Mouse (Mus musculus) neural tube, embryonic 12.5 days (tissue): Measurements from ENCODE around the gene Ak2. TPM values are rescaled to one million over a fixed set of nuclear protein-coding genes. Genes with fewer than 3 reads are reported as not detected.

Experiments
- ATAC-seq: fragments of 200-750 bp; cut with Nextera tagmentation; 2 replicates; pipeline ENCODE4 v1.8.0; 2017; ENCODE audit warnings: low read depth, mild to moderate bottlenecking, moderate TSS enrichment, moderate library complexity; ENCODE audit not compliant: low FRiP score
- H3K27ac ChIP-seq: fragments of 300-500 bp; sonication (generic); 2 replicates; pipeline ENCODE4 v1.5.1; 2016
- H3K27me3 ChIP-seq: fragments of 300-500 bp; sonication (generic); replicated peaks from 2 replicates; pipeline ENCODE4 v1.6.1; 2016; ENCODE audit warnings: mild to moderate bottlenecking
- H3K36me3 ChIP-seq: fragments of 300-500 bp; sonication (generic); 2 replicates; pipeline ENCODE4 v1.6.1; 2016; ENCODE audit warnings: mild to moderate bottlenecking
- H3K4me1 ChIP-seq: fragments of 300-500 bp; sonication (generic); 2 replicates; pipeline ENCODE4 v1.6.1; 2016
- H3K4me2 ChIP-seq: fragments of 300-500 bp; sonication (generic); replicated peaks from 2 replicates; pipeline ENCODE4 v1.6.1; 2016; ENCODE audit warnings: mild to moderate bottlenecking
- H3K4me3 ChIP-seq: fragments of 300-500 bp; sonication (generic); 2 replicates; pipeline ENCODE4 v1.5.1; 2016
- H3K9ac ChIP-seq: fragments of 300-500 bp; sonication (generic); 2 replicates; pipeline ENCODE4 v1.6.1; 2016; ENCODE audit warnings: mild to moderate bottlenecking
- H3K9me3 ChIP-seq: fragments of 300-500 bp; sonication (generic); 2 replicates; pipeline ENCODE4 v1.6.1; 2016; ENCODE audit warnings: mild to moderate bottlenecking
- WGBS: fragments of 180-500 bp; shearing (Covaris S2); methylation state at CpG from one replicate; pipeline ENCODE4 v1.1.7; 2016; 5-methylcytosine and 5-hydroxymethylcytosine counted together
- polyA plus RNA-seq: library from polyadenylated mRNA; unstranded; fragments of >200 nt; fragmentation: Nextera tagmentation; extraction: Ambion mirVana; gene quantifications from 2 replicates; pipeline ENCODE4 v1.2.1, GENCODE M21; 2016

Ak2 gene
- polyA plus RNA-seq, 1 experiment from 2014 or later: 124 TPM

DNA sequence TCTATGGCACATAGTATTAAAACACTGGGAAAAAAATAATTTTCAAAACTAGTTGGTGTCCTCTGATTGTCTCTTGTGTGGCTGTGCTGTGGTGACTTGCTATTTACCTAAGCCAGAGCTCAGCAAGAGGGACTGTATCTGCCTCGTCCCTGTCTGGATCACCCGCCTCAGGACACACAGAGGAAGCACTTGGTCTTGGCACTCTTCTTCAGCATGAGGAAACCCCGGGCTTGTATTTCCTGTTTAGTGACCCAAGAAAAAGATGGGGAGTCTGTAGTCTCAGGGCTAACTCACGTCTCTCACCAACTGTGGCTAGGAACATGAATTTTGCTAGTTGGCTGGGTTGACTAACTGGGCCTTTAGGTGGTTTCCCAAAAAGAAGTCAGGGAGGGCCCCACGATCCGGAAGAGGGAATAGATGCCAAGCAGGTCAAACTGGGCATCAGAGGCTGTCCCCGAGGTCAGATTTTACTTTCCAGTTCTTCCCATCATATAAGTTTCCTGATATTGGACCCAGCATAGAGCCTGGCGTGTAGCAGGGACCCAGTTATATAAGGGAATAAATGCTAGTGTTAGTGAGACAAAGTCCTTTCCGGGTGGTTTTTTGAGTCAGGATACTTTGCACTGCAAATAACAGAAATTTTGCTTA lies 27.2 kb downstream of the Ak2 start:
- WGBS: 86% methylated on average over 9 of the region's 9 CpGs
- H3K9me3 ChIP-seq: no peaks in the 10 kb centered on the region
- no peaks in the 10 kb centered on the region for H3K36me3 ChIP-seq
- no peak overlapping the region for H3K4me2 ChIP-seq
- H3K9ac ChIP-seq: no peak overlapping the region
- no peak overlapping the region for H3K4me3 ChIP-seq
- H3K27me3 ChIP-seq: no peaks in the 10 kb centered on the region
- no peaks in the 10 kb centered on the region for H3K4me1 ChIP-seq
- no peak for ATAC-seq
- no peak overlapping the region for H3K27ac ChIP-seq

DNA sequence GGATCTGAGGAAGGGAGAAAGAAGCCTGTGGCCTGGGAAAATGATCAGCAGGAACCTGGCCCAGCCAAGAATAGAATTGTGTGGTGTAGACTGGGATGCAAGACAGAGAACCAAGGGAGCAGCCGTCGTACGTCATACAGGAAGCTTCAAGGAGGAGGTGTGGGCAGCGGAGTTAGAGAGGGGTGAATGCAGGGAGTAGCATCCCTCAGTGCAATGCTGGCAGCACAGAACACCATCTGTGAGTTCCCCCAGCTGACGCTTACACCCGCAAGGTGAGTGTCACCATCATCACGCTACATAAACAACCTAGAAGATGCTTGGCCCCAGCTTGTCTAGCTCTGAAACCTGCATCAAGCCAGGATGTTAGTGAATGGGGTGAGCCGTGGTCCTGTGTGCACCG lies 28.0 kb downstream of the Ak2 start:
- H3K4me1 ChIP-seq: no peaks in the 10 kb centered on the region
- H3K27ac ChIP-seq: no peak overlapping the region
- no peaks in the 10 kb centered on the region for H3K36me3 ChIP-seq
- 88% methylated on average over 9 of the region's 9 CpGs for WGBS
- no peaks in the 10 kb centered on the region for H3K9me3 ChIP-seq
- H3K9ac ChIP-seq: no peak overlapping the region
- H3K27me3 ChIP-seq: no peaks in the 10 kb centered on the region
- no peak overlapping the region for H3K4me3 ChIP-seq
- H3K4me2 ChIP-seq: no peak overlapping the region
- no peak for ATAC-seq

DNA sequence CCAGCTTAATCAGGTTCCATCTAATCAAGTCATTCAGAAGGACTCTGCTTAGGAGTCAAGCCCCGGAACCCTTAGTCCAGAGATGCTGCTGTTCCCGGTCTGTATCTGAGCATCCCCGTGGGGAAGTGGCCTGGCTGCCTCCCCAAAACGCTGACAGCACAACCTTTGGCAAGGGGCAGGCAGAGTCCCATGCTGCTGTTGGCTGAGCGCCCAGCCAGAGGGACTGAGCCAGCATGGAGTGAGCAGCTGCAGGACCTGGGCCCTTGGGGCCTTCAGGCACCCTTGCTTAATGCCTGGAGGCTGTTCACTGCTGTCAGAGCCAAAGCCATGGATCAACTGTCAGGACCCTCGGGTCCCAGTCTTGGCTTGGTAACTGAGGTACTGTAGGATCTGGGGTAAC lies 28.7 kb downstream of the Ak2 start:
- no peak overlapping the region for H3K4me2 ChIP-seq
- no peaks in the 10 kb centered on the region for H3K36me3 ChIP-seq
- no peak overlapping the region for H3K4me3 ChIP-seq
- no peak for ATAC-seq
- no peaks in the 10 kb centered on the region for H3K27me3 ChIP-seq
- 64% methylated on average over 6 of the region's 6 CpGs for WGBS
- no peaks in the 10 kb centered on the region for H3K9me3 ChIP-seq
- no peaks in the 10 kb centered on the region for H3K4me1 ChIP-seq
- H3K9ac ChIP-seq: no peak overlapping the region
- no peak overlapping the region for H3K27ac ChIP-seq

DNA sequence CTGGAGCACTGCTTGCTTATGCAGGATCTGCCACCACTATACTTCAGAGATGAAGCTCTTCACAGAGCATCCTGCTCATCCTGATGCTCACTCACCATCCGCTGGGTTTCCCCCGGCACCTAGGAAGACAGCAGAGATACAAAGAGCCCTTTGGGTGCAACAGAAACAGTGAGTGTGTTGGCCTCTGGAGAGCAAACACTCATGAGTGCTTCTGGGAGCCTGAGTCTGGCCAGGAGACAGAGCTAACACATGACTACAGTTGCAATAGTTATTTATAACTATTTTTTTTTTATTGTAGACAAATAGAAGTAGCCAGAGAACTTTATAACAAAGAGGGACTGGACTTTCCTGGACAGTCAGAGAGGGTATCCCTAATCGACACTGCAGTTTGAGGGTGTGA lies 29.7 kb downstream of the Ak2 start:
- Histone ChIP-seq H3K4me1 (no peaks in the 10 kb centered on the region), H3K27me3 (no peaks in the 10 kb centered on the region), H3K4me2 (no peak overlapping the region), H3K9ac (no peak overlapping the region), H3K27ac (no peak overlapping the region), H3K36me3 (no peaks in the 10 kb centered on the region), H3K4me3 (no peak overlapping the region), H3K9me3 (no peaks in the 10 kb centered on the region)
- no peak for ATAC-seq
- 94% methylated on average over 3 of the region's 3 CpGs for WGBS

DNA sequence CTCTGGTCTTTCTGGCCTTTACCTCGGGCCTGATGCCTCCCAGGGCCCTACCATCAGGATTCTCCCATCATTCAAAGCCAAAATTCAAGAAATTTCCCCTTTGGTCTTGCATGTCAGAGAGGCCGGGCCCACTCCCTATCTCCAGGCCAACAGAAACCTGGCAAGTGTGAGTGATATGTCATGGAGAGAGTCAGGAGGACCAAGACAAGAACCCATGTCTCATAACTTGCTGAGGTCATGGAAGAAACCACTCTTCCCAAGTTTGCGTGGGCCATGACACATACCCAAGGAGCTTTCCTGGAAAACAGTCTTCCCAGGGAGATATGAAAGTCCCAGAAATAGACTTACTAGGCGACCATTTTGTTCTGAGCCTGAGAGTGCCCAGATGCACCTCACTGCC lies 30.1 kb downstream of the Ak2 start:
- H3K4me1 ChIP-seq: no peaks in the 10 kb centered on the region
- no peak for ATAC-seq
- H3K9me3 ChIP-seq: no peaks in the 10 kb centered on the region
- H3K9ac ChIP-seq: no peak overlapping the region
- H3K4me3 ChIP-seq: no peak overlapping the region
- no peaks in the 10 kb centered on the region for H3K27me3 ChIP-seq
- H3K36me3 ChIP-seq: no peaks in the 10 kb centered on the region
- no peak overlapping the region for H3K4me2 ChIP-seq
- no peak overlapping the region for H3K27ac ChIP-seq
- WGBS: 81% methylated on average over 4 of the region's 4 CpGs

DNA sequence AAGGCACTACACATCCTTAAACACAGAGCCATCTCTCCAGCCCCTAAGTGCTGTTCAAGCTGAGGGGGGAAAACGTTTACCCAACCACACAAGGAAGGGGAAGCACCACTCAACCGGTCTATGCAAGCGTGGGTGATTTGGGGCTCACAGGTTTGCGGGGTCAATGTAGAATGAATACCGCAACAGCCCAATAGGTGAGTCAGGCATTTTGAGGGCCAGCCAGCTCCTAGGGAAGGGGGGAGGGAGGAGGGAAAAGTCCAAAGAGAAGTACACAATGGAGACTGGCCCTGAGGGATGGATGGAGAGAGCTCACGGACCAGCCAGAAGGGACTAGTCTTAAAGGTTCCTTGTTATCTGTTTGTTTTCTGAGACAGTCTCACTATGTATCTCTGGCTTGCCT lies 32.1 kb downstream of the Ak2 start:
- H3K4me2 ChIP-seq: no peak overlapping the region
- H3K4me1 ChIP-seq: no peaks in the 10 kb centered on the region
- no peaks in the 10 kb centered on the region for H3K27me3 ChIP-seq
- H3K36me3 ChIP-seq: no peaks in the 10 kb centered on the region
- no peak for ATAC-seq
- no peak overlapping the region for H3K9ac ChIP-seq
- H3K27ac ChIP-seq: no peak overlapping the region
- WGBS: 82% methylated on average over 6 of the region's 6 CpGs
- no peaks in the 10 kb centered on the region for H3K9me3 ChIP-seq
- H3K4me3 ChIP-seq: no peak overlapping the region

DNA sequence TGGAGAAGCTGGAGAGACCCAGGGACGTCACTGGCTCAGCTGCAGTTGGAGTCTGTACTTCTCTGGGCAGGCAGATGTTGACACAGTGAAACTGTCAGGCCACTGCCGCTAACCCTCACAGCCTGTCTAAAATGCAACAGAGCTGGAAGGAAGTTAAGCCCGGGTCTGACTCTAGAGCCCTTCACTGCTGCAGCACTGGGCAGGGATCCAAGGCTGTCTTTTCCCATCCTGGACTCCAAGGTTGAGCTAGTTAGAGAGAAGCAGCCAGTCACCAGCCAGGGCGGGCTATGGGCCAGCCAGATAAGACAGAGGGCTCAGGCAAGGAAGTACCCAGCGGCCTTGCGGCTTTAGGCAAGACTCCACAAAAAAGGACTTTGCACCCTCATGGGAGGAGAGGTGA lies 33.0 kb downstream of the Ak2 start:
- no peaks in the 10 kb centered on the region for H3K27me3 ChIP-seq
- no peak overlapping the region for H3K9ac ChIP-seq
- H3K4me3 ChIP-seq: no peak overlapping the region
- H3K27ac ChIP-seq: no peak overlapping the region
- no peaks in the 10 kb centered on the region for H3K36me3 ChIP-seq
- ATAC-seq: no peak
- WGBS: 83% methylated on average over 6 of the region's 6 CpGs
- no peaks in the 10 kb centered on the region for H3K4me1 ChIP-seq
- H3K4me2 ChIP-seq: no peak overlapping the region
- H3K9me3 ChIP-seq: no peaks in the 10 kb centered on the region

DNA sequence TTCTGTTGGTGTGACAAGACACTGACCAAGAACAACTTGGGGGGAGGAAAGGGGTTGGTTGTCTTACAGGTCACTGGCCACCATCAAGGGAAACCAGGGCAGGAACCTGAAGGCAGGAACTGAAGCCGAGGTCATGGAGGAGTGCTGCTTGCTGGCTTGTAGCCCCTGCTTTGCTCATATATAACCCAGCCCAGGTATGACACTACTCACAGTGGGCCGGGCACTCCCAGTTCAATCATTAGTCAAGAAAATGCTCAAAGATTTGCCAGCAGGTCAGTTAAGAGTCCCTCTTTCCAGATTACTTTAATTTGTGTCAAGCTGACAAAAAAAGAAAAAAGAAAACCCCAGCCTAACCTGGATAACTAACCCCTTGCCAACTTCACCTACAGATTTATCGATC lies 33.9 kb downstream of the Ak2 start:
- Histone ChIP-seq H3K4me2 (no peak overlapping the region), H3K9ac (no peak overlapping the region), H3K4me3 (no peak overlapping the region), H3K36me3 (no peaks in the 10 kb centered on the region), H3K9me3 (no peaks in the 10 kb centered on the region), H3K27ac (no peak overlapping the region), H3K27me3 (no peaks in the 10 kb centered on the region), H3K4me1 (no peaks in the 10 kb centered on the region)
- WGBS: 92% methylated on average over 3 of the region's 3 CpGs
- no peak for ATAC-seq

DNA sequence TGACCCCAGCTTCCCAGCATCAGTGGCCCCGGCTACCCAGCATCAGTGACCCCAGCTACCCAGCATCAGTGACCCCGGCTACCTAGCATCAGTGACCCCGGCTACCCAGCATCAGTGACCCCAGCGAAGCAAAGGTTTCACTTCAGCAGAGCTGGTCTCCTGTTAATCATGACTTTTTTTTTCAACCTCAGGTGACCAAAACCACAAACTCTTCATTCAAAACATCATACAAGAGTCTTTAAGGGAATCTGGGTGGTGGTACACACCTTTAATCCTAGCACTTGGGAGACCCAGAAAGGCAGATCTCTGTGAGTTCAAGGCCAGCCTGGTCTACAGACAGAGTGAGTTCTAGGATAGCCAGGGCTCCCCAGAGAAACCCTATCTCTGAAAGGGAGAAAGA lies 39.0 kb downstream of the Ak2 start:
- ATAC-seq: no peak
- Histone ChIP-seq H3K4me1 (peaks cover 8% of the 10 kb centered on the region; the same call in 1 of the 2 replicates), H3K9me3 (no peaks in the 10 kb centered on the region), H3K27ac (no peak overlapping the region), H3K27me3 (no peaks in the 10 kb centered on the region), H3K4me2 (no peak overlapping the region), H3K9ac (no peak overlapping the region), H3K4me3 (no peak overlapping the region), H3K36me3 (no peaks in the 10 kb centered on the region)
- WGBS: 91% methylated on average over 4 of the region's 4 CpGs

DNA sequence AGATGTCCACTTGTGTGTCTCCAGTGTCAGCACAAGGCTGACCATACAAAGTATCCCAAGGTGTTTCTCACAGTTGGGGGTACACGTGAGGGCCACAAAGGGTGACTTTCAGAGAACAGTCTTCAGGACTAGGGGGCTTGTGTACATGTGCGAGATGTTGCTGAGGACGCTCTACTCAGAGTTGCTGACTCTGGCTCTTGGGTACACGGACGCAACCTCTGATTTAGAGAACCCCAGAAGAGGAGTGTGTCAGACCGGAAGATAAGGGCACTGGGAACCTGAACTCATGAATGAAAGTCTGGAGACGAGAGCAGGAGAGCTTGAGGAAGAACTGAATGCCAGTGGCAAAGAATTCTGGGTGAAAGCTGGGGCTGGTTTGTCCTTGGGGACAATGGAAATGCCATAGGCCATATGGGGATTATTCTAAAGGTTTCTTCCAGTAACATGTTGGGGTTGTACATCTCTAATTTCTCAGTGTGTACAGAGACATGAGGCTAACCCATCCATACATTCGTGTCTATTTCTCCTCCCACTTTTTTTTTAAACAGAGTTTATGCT lies 39.7 kb downstream of the Ak2 start:
- WGBS: 85% methylated on average over 8 of the region's 8 CpGs
- Histone ChIP-seq H3K36me3 (no peaks in the 10 kb centered on the region), H3K27me3 (no peaks in the 10 kb centered on the region), H3K9me3 (no peaks in the 10 kb centered on the region), H3K4me3 (no peak overlapping the region), H3K27ac (no peak overlapping the region), H3K9ac (no peak overlapping the region), H3K4me1 (peaks cover 12% of the 10 kb centered on the region; the same call in 1 of the 2 replicates), H3K4me2 (no peak overlapping the region)
- no peak for ATAC-seq

DNA sequence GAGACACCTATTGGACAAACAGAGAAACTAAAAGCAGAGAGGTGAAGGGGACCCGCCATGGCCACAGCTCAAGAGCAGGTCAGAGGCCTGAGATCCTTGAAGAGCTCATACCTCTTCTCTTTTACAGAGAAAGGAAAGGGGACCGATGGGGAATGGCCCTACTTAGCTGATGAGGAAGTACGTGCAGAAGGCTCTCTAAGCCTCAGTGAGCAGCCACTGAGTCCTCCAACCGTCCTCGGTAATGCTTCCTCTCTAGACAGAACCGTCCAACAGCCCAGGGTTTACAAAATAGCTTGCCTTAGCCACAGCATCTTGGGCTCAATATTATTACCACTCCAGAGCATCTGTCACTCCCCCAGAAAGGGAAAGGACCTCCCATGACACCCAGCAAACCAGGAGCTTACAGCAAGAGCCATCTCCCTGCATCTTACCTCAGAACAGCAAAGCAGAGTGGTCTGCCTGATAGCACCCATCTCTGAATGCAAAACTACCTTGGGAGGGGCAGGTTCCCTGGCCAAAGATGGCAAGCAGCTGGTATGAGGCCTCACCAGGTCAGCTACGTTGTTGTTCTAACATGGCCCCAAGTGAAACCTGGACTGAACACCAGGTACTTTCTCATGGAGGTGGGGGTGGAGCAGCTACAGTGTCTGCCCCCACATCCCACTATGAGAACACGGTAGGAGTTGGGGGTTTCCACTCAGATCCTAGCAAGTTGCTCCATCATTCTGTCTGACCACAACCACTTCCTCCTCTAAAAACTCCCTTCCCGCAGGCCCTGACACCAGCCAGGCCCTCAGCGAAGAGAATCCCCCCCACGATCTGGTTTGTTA lies 40.6 kb downstream of the Ak2 start:
- Histone ChIP-seq H3K4me1 (peaks cover 12% of the 10 kb centered on the region; the same call in 1 of the 2 replicates), H3K4me3 (no peak overlapping the region), H3K27ac (no peak overlapping the region), H3K4me2 (no peak overlapping the region), H3K9me3 (no peaks in the 10 kb centered on the region), H3K27me3 (no peaks in the 10 kb centered on the region), H3K9ac (no peak overlapping the region), H3K36me3 (no peaks in the 10 kb centered on the region)
- no peak for ATAC-seq
- 79% methylated on average over 11 of the region's 11 CpGs for WGBS

DNA sequence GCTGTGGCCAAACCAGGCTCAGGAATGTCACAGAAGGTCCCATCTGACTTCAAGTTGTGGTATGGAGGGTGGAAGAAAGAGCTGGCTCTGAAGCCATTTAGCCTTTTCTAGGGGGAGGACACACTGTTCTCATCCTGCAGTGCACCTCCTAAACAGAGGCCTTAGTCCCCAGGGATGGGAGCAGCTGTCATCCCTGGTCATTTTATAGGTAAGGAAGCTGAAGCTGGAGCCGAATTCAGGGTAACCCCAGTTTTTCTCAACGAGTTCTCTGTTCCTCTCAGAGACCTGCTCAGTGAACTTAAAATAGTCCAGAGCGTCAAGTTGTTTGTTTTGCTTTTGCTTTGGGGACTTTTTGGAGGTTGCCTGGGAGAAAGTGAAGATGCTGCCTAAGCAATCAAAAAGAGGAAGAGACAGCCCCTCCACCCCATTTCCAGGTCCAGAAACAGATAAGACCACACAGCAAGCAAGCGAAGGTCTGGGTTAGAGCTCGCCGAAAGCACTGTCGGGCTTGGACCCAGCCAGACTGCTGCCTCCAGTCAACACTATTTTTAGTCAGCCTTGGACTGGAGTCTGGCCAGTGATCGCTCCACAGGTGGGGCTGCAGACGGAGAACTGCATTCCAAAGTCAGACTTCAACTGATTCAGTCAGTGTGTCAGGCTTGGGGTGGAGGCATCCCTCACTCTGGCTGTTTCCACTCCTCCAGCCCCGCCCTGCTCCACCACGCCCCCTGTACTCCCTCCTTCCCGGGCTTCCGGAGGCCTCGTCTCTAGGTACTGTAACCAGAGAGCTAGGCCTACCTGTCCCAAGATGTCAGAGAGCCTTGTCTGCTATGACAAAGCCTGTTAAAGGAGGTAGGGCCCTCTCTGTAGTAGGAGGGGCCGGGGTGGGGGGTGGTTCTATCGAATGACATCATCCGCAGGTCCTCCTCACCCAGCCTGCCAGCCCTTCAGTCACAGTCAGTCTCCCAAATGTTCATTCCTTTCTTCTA lies 41.5 kb downstream of the Ak2 start:
- Histone ChIP-seq H3K4me2 (peak overlapping the region; percentile 22; the same call in 1 of the 2 replicates), H3K4me1 (peaks cover 12% of the 10 kb centered on the region; the same call in 1 of the 2 replicates), H3K4me3 (no peak overlapping the region), H3K9ac (no peak overlapping the region), H3K27ac (no peak overlapping the region), H3K36me3 (no peaks in the 10 kb centered on the region), H3K9me3 (no peaks in the 10 kb centered on the region), H3K27me3 (no peaks in the 10 kb centered on the region)
- ATAC-seq: no peak
- 29% methylated on average over 17 of the region's 17 CpGs for WGBS
